Mouse (Mus musculus) heart, embryonic 12.5 days (tissue): Measurements from ENCODE around the gene Il17rd. TPM values are rescaled to one million over a fixed set of nuclear protein-coding genes. Genes with fewer than 3 reads are reported as not detected.
A peak's percentile ranks its signal among the peaks of the same experiment; 100 is the strongest.

Experiments
- ATAC-seq: fragments of 200-750 bp; cut with Nextera tagmentation; 2 replicates; pipeline ENCODE4 v1.8.0; 2017; ENCODE audit warnings: moderate TSS enrichment, moderate library complexity; ENCODE audit not compliant: insufficient number of reproducible peaks, low FRiP score
- H3K27ac ChIP-seq: fragments of 300-500 bp; sonication (generic); 2 replicates; pipeline ENCODE4 v1.5.1; 2016; ENCODE audit warnings: mild to moderate bottlenecking, moderate library complexity; ENCODE audit not compliant: poor library complexity, severe bottlenecking
- H3K27me3 ChIP-seq: fragments of 300-500 bp; sonication (generic); replicated peaks from 2 replicates; pipeline ENCODE4 v1.6.1; 2016; ENCODE audit warnings: mild to moderate bottlenecking, moderate library complexity
- H3K36me3 ChIP-seq: fragments of 300-500 bp; sonication (generic); 2 replicates; pipeline ENCODE4 v1.6.1; 2016; ENCODE audit warnings: mild to moderate bottlenecking, moderate library complexity
- H3K4me1 ChIP-seq: fragments of 300-500 bp; sonication (generic); replicated peaks from 2 replicates; pipeline ENCODE4 v1.6.1; 2016; ENCODE audit warnings: mild to moderate bottlenecking
- H3K4me2 ChIP-seq: fragments of 300-500 bp; sonication (generic); 2 replicates; pipeline ENCODE4 v1.6.1; 2016; ENCODE audit warnings: mild to moderate bottlenecking, moderate library complexity
- H3K4me3 ChIP-seq: fragments of 300-500 bp; sonication (generic); 2 replicates; pipeline ENCODE4 v1.5.1; 2016; ENCODE audit warnings: mild to moderate bottlenecking
- H3K9ac ChIP-seq: fragments of 300-500 bp; sonication (generic); 2 replicates; pipeline ENCODE4 v1.6.1; 2016; ENCODE audit warnings: mild to moderate bottlenecking, moderate library complexity
- H3K9me3 ChIP-seq: fragments of 300-500 bp; sonication (generic); replicated peaks from 2 replicates; pipeline ENCODE4 v1.6.1; 2016; ENCODE audit warnings: mild to moderate bottlenecking, moderate library complexity
- WGBS: fragments of 180-500 bp; shearing (Covaris S2); methylation state at CpG from one replicate; pipeline ENCODE4 v1.1.7; 2016; 5-methylcytosine and 5-hydroxymethylcytosine counted together
- polyA plus RNA-seq: library from polyadenylated mRNA; unstranded; fragments of >200 nt; fragmentation: Nextera tagmentation; extraction: Ambion mirVana; gene quantifications from 2 replicates; pipeline ENCODE4 v1.2.1, GENCODE M21; 2016

Il17rd gene
- 1.5 and 1.7 TPM in 2 replicates for polyA plus RNA-seq

DNA sequence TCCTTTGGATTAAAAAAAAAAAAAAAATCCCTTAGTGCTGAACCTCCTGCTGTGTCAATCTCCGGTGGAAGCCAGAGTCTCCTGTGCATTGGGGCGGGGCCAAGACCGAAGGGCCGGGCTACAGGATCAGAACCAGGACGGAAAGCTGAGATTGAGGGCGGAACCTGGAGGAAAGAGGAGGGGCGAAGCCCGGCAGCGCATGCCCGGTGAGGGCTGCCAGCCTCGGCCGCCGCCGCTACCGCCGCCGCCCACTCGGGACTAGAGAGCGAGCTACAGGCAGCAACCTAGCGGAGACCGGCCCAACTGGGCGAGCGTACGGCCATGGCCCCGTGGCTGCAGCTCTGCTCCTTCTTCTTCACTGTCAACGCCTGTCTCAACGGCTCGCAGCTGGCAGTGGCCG, at the start of gene Il17rd:
Il17rd (plus strand) TSS at position 159 of the 400 bp plus-strand sequence.
- Histone ChIP-seq H3K9ac (peak within 1 kb of the TSS; percentile 86), H3K4me1 (peaks cover 20% of the 10 kb centered on the region), H3K4me3 (peak within 1 kb of the TSS; percentile 92), H3K36me3 (no peaks in the 10 kb centered on the region), H3K27ac (no peak within 1 kb of the TSS), H3K4me2 (peak within 1 kb of the TSS; percentile 97), H3K27me3 (no peaks in the 10 kb centered on the region), H3K9me3 (no peaks in the 10 kb centered on the region)
- WGBS: 0% methylated on average over 29 of the region's 29 CpGs
- ATAC-seq: peak; percentile 84

GRCm38 (mm10) chr14:26991622-26992021, 47.1 kb upstream of the Il17rd start:
- 75% methylated on average over 18 of the region's 18 CpGs for WGBS
- H3K27me3 ChIP-seq: no peaks in the 10 kb centered on the region
- no peaks in the 10 kb centered on the region for H3K9me3 ChIP-seq
- no peak for ATAC-seq
- H3K9ac ChIP-seq: no peak overlapping the region
- H3K4me3 ChIP-seq: no peak overlapping the region
- H3K4me2 ChIP-seq: no peak overlapping the region
- no peak overlapping the region for H3K27ac ChIP-seq
- H3K4me1 ChIP-seq: peaks cover 11% of the 10 kb centered on the region
- no peaks in the 10 kb centered on the region for H3K36me3 ChIP-seq

GRCm38 (mm10) chr14:26993427-26993826, 45.3 kb upstream of the Il17rd start:
- no peak overlapping the region for H3K4me3 ChIP-seq
- H3K9ac ChIP-seq: no peak overlapping the region
- ATAC-seq: no peak
- no peaks in the 10 kb centered on the region for H3K9me3 ChIP-seq
- peaks cover 11% of the 10 kb centered on the region for H3K4me1 ChIP-seq
- H3K4me2 ChIP-seq: no peak overlapping the region
- no peaks in the 10 kb centered on the region for H3K36me3 ChIP-seq
- H3K27me3 ChIP-seq: 0 out of 2 replicates have a peak, but pooled peaks cover 4% of the 10 kb centered on the region
- peak overlapping the region; percentile 54 for H3K27ac ChIP-seq
- 42% methylated on average over 3 of the region's 3 CpGs for WGBS

DNA sequence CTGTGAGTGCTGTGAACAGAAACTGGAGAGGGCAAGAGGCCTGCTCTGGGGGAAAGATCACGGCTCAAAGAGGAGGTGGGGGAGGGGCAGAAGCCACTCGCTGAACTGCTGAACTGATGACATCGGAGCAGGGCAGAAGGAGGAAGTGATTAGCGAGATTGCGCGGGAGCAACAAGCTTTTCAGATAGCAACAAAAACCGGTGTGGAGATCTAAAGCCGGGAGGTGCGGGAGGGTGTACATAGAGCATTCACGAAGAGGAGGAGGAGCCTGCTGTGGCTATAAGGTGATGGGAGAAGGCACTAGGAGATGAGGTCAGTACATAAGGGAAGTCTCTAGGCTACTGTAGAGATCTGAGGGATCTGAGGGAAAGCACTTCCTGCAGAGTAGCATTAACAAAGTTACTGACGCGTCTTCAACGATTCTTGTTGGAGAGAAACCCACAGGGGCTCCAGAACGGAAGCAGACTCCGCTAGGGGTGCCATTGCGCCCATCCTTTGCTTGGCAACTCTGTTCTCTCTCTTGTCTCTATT, 44.5 kb upstream of the Il17rd start, which contains the start of gene Hesx1:
Hesx1 (plus strand) TSS at position 206 of the 531 bp plus-strand sequence.
- 4% methylated on average over 16 of the region's 16 CpGs for WGBS
- Histone ChIP-seq H3K4me2 (peak within 1 kb of the TSS; percentile 73), H3K9ac (peak within 1 kb of the TSS; percentile 50; the same call in 1 of the 2 replicates), H3K27me3 (0 out of 2 replicates have a peak, but pooled peaks cover 6% of the 10 kb centered on the region), H3K4me1 (peaks cover 11% of the 10 kb centered on the region), H3K27ac (peak within 1 kb of the TSS; percentile 54), H3K9me3 (no peaks in the 10 kb centered on the region), H3K4me3 (peak within 1 kb of the TSS; percentile 42), H3K36me3 (no peaks in the 10 kb centered on the region)
- peak; percentile 45; the same call in 1 of the 2 replicates for ATAC-seq

GRCm38 (mm10) chr14:26996257-26996656, 42.5 kb upstream of the Il17rd start:
- Histone ChIP-seq H3K4me2 (no peak overlapping the region), H3K9ac (no peak overlapping the region), H3K27ac (no peak overlapping the region), H3K9me3 (no peaks in the 10 kb centered on the region), H3K27me3 (peaks cover 6% of the 10 kb centered on the region; the same call in 1 of the 2 replicates), H3K36me3 (no peaks in the 10 kb centered on the region), H3K4me1 (peaks cover 11% of the 10 kb centered on the region), H3K4me3 (no peak overlapping the region)
- ATAC-seq: no peak

GRCm38 (mm10) chr14:27000386-27000785, 38.4 kb upstream of the Il17rd start:
- Histone ChIP-seq H3K27me3 (peaks cover 6% of the 10 kb centered on the region; the same call in 1 of the 2 replicates), H3K4me2 (peak overlapping the region; percentile 60), H3K4me1 (no peaks in the 10 kb centered on the region), H3K9me3 (no peaks in the 10 kb centered on the region), H3K9ac (no peak overlapping the region), H3K27ac (no peak overlapping the region), H3K36me3 (no peaks in the 10 kb centered on the region), H3K4me3 (peak overlapping the region; percentile 26)
- 0 out of 2 replicates have a peak, but pooled peaks have one; percentile 33 for ATAC-seq
- 3% methylated on average over 11 of the region's 11 CpGs for WGBS

- no peaks in the 10 kb centered on the region for H3K36me3 ChIP-seq
- ATAC-seq: no peak
- no peak overlapping the region for H3K4me2 ChIP-seq
- H3K9ac ChIP-seq: no peak overlapping the region
- no peak overlapping the region for H3K4me3 ChIP-seq
- peaks cover 5% of the 10 kb centered on the region; the same call in 1 of the 2 replicates for H3K4me1 ChIP-seq
- WGBS: 70% methylated on average over 7 of the region's 7 CpGs
- H3K27me3 ChIP-seq: no peaks in the 10 kb centered on the region; the same call in 1 of the 2 replicates
- no peaks in the 10 kb centered on the region for H3K9me3 ChIP-seq
- H3K27ac ChIP-seq: no peak overlapping the region
Measured at GRCm38 (mm10) chr14:27004906-27005305, 33.8 kb upstream of the Il17rd start.

- 18% methylated on average over 6 of the region's 6 CpGs for WGBS
- no peak overlapping the region for H3K4me2 ChIP-seq
Measured at GRCm38 (mm10) chr14:27005937-27006336, 32.8 kb upstream of the Il17rd start.

GRCm38 (mm10) chr14:27011561-27011960, 27.2 kb upstream of the Il17rd start:
- H3K27ac ChIP-seq: no peak overlapping the region

More at GRCm38 (mm10) chr14:27005937-27006336, 32.8 kb upstream of the Il17rd start:
- H3K4me3 ChIP-seq: no peak overlapping the region
- H3K9me3 ChIP-seq: no peaks in the 10 kb centered on the region
- no peaks in the 10 kb centered on the region for H3K36me3 ChIP-seq
- no peaks in the 10 kb centered on the region for H3K27me3 ChIP-seq
- H3K4me1 ChIP-seq: peaks cover 5% of the 10 kb centered on the region; the same call in 1 of the 2 replicates
- no peak overlapping the region for H3K9ac ChIP-seq
- no peak overlapping the region for H3K27ac ChIP-seq
- no peak for ATAC-seq

DNA sequence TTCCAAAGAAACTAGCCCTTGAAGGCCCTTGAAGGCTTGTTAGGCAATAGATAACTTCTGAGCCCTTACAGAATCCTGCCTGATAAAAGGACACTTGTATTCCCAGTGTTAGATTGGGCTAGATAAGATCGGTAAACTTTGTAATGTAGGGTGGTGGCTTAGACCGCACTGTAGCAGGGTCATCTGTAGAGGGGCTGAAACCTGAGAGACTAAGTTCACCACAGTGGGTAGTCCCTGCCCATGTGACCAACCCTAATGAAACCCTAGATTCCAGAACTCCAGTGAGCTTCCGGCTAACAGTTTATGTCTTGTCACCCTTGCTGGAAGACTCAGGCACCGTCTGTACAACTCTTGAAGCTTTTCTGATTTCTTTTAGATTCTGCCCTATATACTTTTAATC, 25.1 kb upstream of the Il17rd start:
- no peak overlapping the region for H3K27ac ChIP-seq
- ATAC-seq: no peak
- H3K4me2 ChIP-seq: no peak overlapping the region
- no peak overlapping the region for H3K9ac ChIP-seq
- no peaks in the 10 kb centered on the region for H3K36me3 ChIP-seq
- no peaks in the 10 kb centered on the region for H3K27me3 ChIP-seq
- no peaks in the 10 kb centered on the region for H3K9me3 ChIP-seq
- no peak overlapping the region for H3K4me3 ChIP-seq
- 41% methylated on average over 4 of the region's 4 CpGs for WGBS
- no peaks in the 10 kb centered on the region for H3K4me1 ChIP-seq

More at GRCm38 (mm10) chr14:27011561-27011960, 27.2 kb upstream of the Il17rd start:
- no peak overlapping the region for H3K4me2 ChIP-seq
- H3K36me3 ChIP-seq: no peaks in the 10 kb centered on the region
- no peaks in the 10 kb centered on the region for H3K4me1 ChIP-seq
- no peaks in the 10 kb centered on the region for H3K27me3 ChIP-seq
- H3K9me3 ChIP-seq: no peaks in the 10 kb centered on the region
- 71% methylated on average over 5 of the region's 5 CpGs for WGBS
- ATAC-seq: no peak
- no peak overlapping the region for H3K9ac ChIP-seq
- no peak overlapping the region for H3K4me3 ChIP-seq

DNA sequence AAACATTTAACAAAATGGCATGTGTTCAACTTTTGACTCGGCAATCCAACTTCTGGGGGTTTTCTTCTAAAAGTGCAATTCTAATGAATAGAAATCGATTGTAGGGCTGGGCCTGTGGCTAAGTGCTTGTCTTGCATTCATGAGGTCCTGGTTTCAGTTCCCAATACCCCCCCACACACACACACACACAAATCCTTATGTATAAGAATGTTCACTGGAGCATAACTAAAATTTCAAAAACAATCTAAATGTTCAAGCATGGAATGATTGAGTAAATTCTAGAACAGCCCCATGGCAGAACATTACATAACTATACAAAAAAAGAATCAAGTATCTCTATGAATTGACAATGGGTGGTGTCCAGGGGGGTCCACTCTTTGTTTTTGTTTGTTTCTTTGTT, 20.8 kb upstream of the Il17rd start:
- Histone ChIP-seq H3K4me2 (no peak overlapping the region), H3K4me1 (no peaks in the 10 kb centered on the region), H3K27me3 (no peaks in the 10 kb centered on the region), H3K27ac (no peak overlapping the region), H3K9me3 (0 out of 2 replicates have a peak, but pooled peaks cover 3% of the 10 kb centered on the region), H3K36me3 (no peaks in the 10 kb centered on the region), H3K9ac (no peak overlapping the region), H3K4me3 (no peak overlapping the region)
- no peak for ATAC-seq
- WGBS: 90% methylated on average over 2 of the region's 2 CpGs
